Mouse (Mus musculus) neural tube, embryonic 11.5 days (tissue): ENCODE measurements at regions not wholly inside any gene's neighbourhood (a gene's known extent, or its start where the extent isn't known, plus 50 kb on each side); places are given as distances from the start of the nearest gene placed in this dataset.

ENCODE experiments used
- ATAC-seq: fragments of 200-750 bp; cut with Nextera tagmentation; 2 replicates; pipeline ENCODE4 v1.8.0; 2017; ENCODE audit warnings: moderate number of reproducible peaks, mild to moderate bottlenecking, moderate TSS enrichment, moderate library complexity; ENCODE audit not compliant: insufficient read depth, low FRiP score, low TSS enrichment
- DNase-seq: peaks from one replicate; pipeline ENCODE4 v3.0.0-alpha.2; 2015; ENCODE audit warnings: low spot score
- H3K27ac ChIP-seq: fragments of 300-500 bp; sonication (generic); 2 replicates; pipeline ENCODE4 v1.5.1; 2014; ENCODE audit warnings: low read depth, mild to moderate bottlenecking, low read length
- H3K27me3 ChIP-seq: fragments of 300-500 bp; sonication (generic); 2 replicates; pipeline ENCODE4 v1.6.1; 2014; ENCODE audit warnings: mild to moderate bottlenecking, low read length, mixed read lengths; ENCODE audit not compliant: control insufficient read depth, insufficient read depth
- H3K36me3 ChIP-seq: fragments of 300-500 bp; sonication (generic); 2 replicates; pipeline ENCODE4 v1.6.1; 2014; ENCODE audit warnings: mild to moderate bottlenecking, low read length, moderate library complexity, mixed read lengths; ENCODE audit not compliant: control insufficient read depth, insufficient read depth
- H3K4me1 ChIP-seq: fragments of 300-500 bp; sonication (generic); 2 replicates; pipeline ENCODE4 v1.6.1; 2014; ENCODE audit warnings: low read length, mixed read lengths; ENCODE audit not compliant: control insufficient read depth, insufficient read depth
- H3K4me2 ChIP-seq: fragments of 300-500 bp; sonication (generic); 2 replicates; pipeline ENCODE4 v1.6.1; 2014; ENCODE audit warnings: low read depth, mild to moderate bottlenecking, moderate library complexity
- H3K4me3 ChIP-seq: fragments of 300-500 bp; sonication (generic); 2 replicates; pipeline ENCODE4 v1.5.1; 2014; ENCODE audit warnings: low read depth, low read length
- H3K9ac ChIP-seq: fragments of 300-500 bp; sonication (generic); 2 replicates; pipeline ENCODE4 v1.6.1; 2014; ENCODE audit warnings: mild to moderate bottlenecking, low read length
- H3K9me3 ChIP-seq: fragments of 300-500 bp; sonication (generic); 2 replicates; pipeline ENCODE4 v1.6.1; 2016; ENCODE audit warnings: low read length; ENCODE audit not compliant: control insufficient read depth
- WGBS: fragments of 180-500 bp; shearing (Covaris S2); extraction: QIAGEN DNeasy Blood & Tissue Kit; methylation state at CpG from one replicate; pipeline ENCODE4 v1.1.7; 2014; 5-methylcytosine and 5-hydroxymethylcytosine counted together

GRCm38 (mm10) chr14:64533591-64534151 lies 429.6 kb downstream of the Prss52 start:
- no peaks in the 10 kb centered on the region for H3K27me3 ChIP-seq
- DNase-seq = peak; percentile 28
- no peaks in the 10 kb centered on the region; the same call in 1 of the 2 replicates for H3K4me1 ChIP-seq
- no peaks in the 10 kb centered on the region for H3K9me3 ChIP-seq
- WGBS = 29% methylated on average over 7 of the region's 7 CpGs
- ATAC-seq = no peak
- H3K4me2 ChIP-seq = no peak overlapping the region
- H3K36me3 ChIP-seq = no peaks in the 10 kb centered on the region
- H3K9ac ChIP-seq = no peak overlapping the region
- peak overlapping the region; percentile 73 for H3K27ac ChIP-seq
- no peak overlapping the region for H3K4me3 ChIP-seq

DNA sequence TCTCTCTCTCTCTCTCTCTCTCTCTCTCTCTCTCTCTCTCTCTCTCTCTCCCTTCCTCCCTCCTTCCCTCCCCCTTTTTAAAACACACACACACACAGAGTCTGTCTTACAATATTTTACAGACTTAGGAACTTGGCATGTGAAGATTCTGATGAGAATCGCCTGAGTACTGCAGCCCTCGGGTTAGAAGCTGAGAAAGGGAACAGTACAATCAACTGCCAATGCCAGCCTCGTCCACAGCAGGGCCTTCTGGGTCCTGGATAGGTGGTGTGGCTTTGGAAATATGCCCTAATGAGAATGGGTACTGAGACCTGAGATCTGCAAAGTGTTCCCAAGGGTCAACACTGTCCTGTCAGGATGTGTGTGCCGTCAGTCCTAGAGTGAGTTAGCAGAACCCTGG lies 430.1 kb downstream of the Prss52 start:
- H3K4me1 ChIP-seq = no peaks in the 10 kb centered on the region; the same call in 1 of the 2 replicates
- no peak overlapping the region for H3K9ac ChIP-seq
- 49% methylated on average over 4 of the region's 4 CpGs for WGBS
- H3K27ac ChIP-seq = peak overlapping the region; percentile 73
- no peak overlapping the region for H3K4me2 ChIP-seq
- H3K27me3 ChIP-seq = no peaks in the 10 kb centered on the region
- H3K4me3 ChIP-seq = no peak overlapping the region
- no peaks in the 10 kb centered on the region for H3K9me3 ChIP-seq
- DNase-seq (no peak), ATAC-seq (no peak)
- no peaks in the 10 kb centered on the region for H3K36me3 ChIP-seq

DNA sequence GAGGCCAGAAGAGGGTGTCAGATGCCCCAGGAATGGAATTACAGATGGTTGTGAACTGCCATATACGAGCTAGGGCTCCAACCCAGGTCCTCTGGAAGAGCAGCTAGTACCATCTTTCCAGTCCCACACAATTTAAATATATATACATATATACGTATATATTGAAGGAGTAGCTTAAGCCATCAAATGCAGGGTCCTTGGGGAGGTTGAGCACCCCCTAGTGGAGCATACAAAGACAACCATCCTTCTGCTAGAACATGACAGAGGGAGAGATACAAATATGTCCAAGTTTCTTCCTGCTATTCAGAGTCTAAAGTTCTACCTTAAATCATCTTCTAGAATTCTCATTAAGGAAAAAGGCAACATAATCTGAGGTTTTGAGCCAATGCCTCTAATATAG lies 435.4 kb downstream of the Prss52 start:
- no peaks in the 10 kb centered on the region for H3K27me3 ChIP-seq
- no peaks in the 10 kb centered on the region for H3K9me3 ChIP-seq
- ATAC-seq (no peak), DNase-seq (no peak)
- H3K4me1 ChIP-seq = no peaks in the 10 kb centered on the region
- H3K9ac ChIP-seq = no peak overlapping the region
- no peak overlapping the region for H3K27ac ChIP-seq
- no peak overlapping the region for H3K4me3 ChIP-seq
- 65% methylated on average over 2 of the region's 2 CpGs for WGBS
- no peak overlapping the region for H3K4me2 ChIP-seq
- H3K36me3 ChIP-seq = no peaks in the 10 kb centered on the region

DNA sequence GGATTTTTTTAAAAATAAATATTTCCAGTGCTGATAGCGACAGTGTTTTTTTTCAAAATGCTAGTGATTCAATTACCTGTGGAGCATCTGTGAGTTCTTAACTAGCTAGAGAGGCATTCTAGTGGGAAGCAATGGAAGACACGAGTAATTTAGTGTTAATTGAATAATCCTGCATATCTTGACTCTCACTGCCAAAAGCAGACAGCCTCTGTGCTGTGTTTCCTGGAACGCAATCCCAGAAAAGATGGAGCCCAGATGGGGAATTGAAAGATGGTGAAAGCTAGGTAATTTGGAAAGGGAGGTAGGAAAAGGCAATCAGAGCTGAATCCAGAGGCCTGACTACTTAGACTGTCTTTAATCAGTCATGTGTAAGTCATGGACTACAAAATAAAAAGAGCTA lies 441.0 kb downstream of the Prss52 start:
- Histone ChIP-seq H3K9ac (no peak overlapping the region), H3K9me3 (no peaks in the 10 kb centered on the region), H3K4me1 (no peaks in the 10 kb centered on the region), H3K4me2 (no peak overlapping the region), H3K27ac (no peak overlapping the region), H3K27me3 (no peaks in the 10 kb centered on the region), H3K36me3 (no peaks in the 10 kb centered on the region), H3K4me3 (no peak overlapping the region)
- 84% methylated on average over 3 of the region's 3 CpGs for WGBS
- ATAC-seq (no peak), DNase-seq (no peak)

DNA sequence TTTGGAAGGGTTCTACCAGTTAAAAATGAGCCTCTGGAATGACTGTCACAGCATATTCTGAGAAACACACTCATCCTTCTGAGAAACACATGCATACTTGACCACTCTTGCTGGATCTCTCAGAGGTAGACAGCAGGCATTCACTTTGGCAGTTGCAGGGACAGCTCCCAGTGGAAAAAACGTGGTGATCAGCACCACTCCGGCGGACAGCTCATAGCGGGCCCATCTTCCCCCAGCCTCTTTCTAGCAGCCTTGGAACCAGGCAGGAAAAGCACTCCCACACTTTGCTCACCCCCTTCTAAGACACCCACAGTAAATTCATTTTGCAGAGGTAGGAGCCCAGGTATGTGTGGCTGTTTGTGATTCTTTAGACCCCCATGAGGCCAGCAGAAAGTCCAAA lies 442.7 kb downstream of the Prss52 start:
- H3K27me3 ChIP-seq = no peaks in the 10 kb centered on the region
- H3K27ac ChIP-seq = no peak overlapping the region
- ATAC-seq (no peak), DNase-seq (peak; percentile 64)
- H3K4me2 ChIP-seq = no peak overlapping the region
- no peaks in the 10 kb centered on the region for H3K4me1 ChIP-seq
- H3K36me3 ChIP-seq = no peaks in the 10 kb centered on the region
- WGBS = 1% methylated on average over 4 of the region's 4 CpGs
- no peak overlapping the region for H3K4me3 ChIP-seq
- no peaks in the 10 kb centered on the region for H3K9me3 ChIP-seq
- H3K9ac ChIP-seq = no peak overlapping the region

GRCm38 (mm10) chr14:64552951-64553350 lies 448.9 kb downstream of the Prss52 start:
- no peak for ATAC-seq
- no peak for DNase-seq
- no peaks in the 10 kb centered on the region for H3K27me3 ChIP-seq
- no peak overlapping the region for H3K4me2 ChIP-seq
- WGBS = 66% methylated on average over 4 of the region's 4 CpGs
- H3K27ac ChIP-seq = no peak overlapping the region
- no peak overlapping the region for H3K4me3 ChIP-seq
- no peaks in the 10 kb centered on the region for H3K9me3 ChIP-seq
- no peaks in the 10 kb centered on the region for H3K4me1 ChIP-seq
- no peak overlapping the region for H3K9ac ChIP-seq
- H3K36me3 ChIP-seq = no peaks in the 10 kb centered on the region

DNA sequence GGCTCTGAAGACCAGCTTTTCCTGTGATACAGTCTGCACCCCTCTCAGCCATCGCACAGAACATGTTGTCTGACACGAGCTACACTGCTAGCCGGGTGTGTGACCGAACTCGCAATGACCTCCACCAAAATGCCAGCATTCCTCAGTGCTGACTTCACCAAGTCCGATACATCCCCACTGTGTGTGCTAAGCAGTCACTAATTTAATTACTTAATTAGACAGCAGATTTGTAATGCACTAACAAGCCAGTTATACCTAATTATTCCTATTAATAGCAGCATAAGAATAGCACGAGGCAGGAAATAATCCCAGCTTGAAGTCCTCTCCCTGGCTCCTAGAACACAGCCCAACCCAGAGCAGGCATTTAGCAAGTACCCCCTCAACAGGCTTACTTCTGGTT lies 452.0 kb downstream of the Prss52 start:
- Histone ChIP-seq H3K36me3 (no peaks in the 10 kb centered on the region), H3K27me3 (no peaks in the 10 kb centered on the region), H3K9ac (no peak overlapping the region), H3K4me3 (no peak overlapping the region), H3K4me1 (no peaks in the 10 kb centered on the region), H3K27ac (no peak overlapping the region), H3K9me3 (no peaks in the 10 kb centered on the region), H3K4me2 (no peak overlapping the region)
- DNase-seq (no peak), ATAC-seq (no peak)
- WGBS = 90% methylated on average over 7 of the region's 7 CpGs

- DNase-seq (no peak), ATAC-seq (no peak)
- 71% methylated on average over 6 of the region's 6 CpGs for WGBS
- no peak overlapping the region for H3K4me3 ChIP-seq
- H3K27ac ChIP-seq = no peak overlapping the region
- H3K4me1 ChIP-seq = no peaks in the 10 kb centered on the region
- H3K4me2 ChIP-seq = no peak overlapping the region
- H3K9me3 ChIP-seq = no peaks in the 10 kb centered on the region
- no peak overlapping the region for H3K9ac ChIP-seq
- no peaks in the 10 kb centered on the region for H3K36me3 ChIP-seq
- no peaks in the 10 kb centered on the region for H3K27me3 ChIP-seq
Measured at GRCm38 (mm10) chr14:64557453-64557852, 453.4 kb downstream of the Prss52 start.

DNA sequence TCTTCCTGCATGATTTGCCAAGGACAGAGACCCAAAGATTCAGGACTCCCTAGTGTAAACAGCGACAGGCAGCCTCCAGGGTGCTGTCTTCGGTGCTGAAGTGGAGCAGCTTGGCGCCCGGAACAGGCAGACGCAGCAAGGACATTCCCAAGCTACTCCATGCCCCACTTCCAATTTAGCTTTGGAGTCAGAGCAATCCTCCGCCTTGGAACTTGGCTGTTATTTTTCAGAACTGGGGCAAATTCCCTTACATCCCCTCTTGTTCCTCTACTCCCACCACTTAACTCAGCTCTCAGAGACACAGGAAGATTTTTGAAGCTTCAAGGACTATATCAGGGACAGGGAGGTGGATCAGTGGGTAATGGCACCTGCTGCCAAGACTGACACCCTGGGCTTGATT lies 464.6 kb downstream of the Prss52 start:
- ATAC-seq (no peak), DNase-seq (peak; percentile 36)
- H3K9me3 ChIP-seq = no peaks in the 10 kb centered on the region
- no peak overlapping the region for H3K9ac ChIP-seq
- H3K4me1 ChIP-seq = no peaks in the 10 kb centered on the region
- H3K27ac ChIP-seq = no peak overlapping the region
- no peaks in the 10 kb centered on the region for H3K36me3 ChIP-seq
- no peak overlapping the region for H3K4me3 ChIP-seq
- H3K4me2 ChIP-seq = no peak overlapping the region
- 10% methylated on average over 6 of the region's 6 CpGs for WGBS
- H3K27me3 ChIP-seq = no peaks in the 10 kb centered on the region
